Mouse (Mus musculus) embryonic facial prominence, embryonic 15.5 days (tissue): ENCODE data around the gene Cilp. TPM values are rescaled to one million over a fixed set of nuclear protein-coding genes. Genes with fewer than 3 reads are reported as not detected.
"Not testable (repeated sequence)": the region's sequence is repeated elsewhere in the genome, so short reads cannot be mapped to it uniquely, and the experiment has no call there.

Experiments
- ATAC-seq: fragments of 200-750 bp; cut with Nextera tagmentation; 2 replicates; pipeline ENCODE4 v1.8.0; 2017; ENCODE audit warnings: low read depth, moderate TSS enrichment; ENCODE audit not compliant: insufficient number of reproducible peaks, low FRiP score, low TSS enrichment
- H3K27ac ChIP-seq: fragments of 300-500 bp; sonication (generic); replicated peaks from 2 replicates; pipeline ENCODE4 v1.5.1; 2015; ENCODE audit warnings: mild to moderate bottlenecking, inconsistent platforms
- H3K27me3 ChIP-seq: fragments of 300-500 bp; sonication (generic); 2 replicates; pipeline ENCODE4 v1.6.1; 2015; ENCODE audit warnings: inconsistent platforms
- H3K36me3 ChIP-seq: fragments of 300-500 bp; sonication (generic); 2 replicates; pipeline ENCODE4 v1.6.1; 2015; ENCODE audit warnings: mild to moderate bottlenecking, inconsistent platforms
- H3K4me1 ChIP-seq: fragments of 300-500 bp; sonication (generic); 2 replicates; pipeline ENCODE4 v1.6.1; 2015; ENCODE audit warnings: inconsistent platforms
- H3K4me2 ChIP-seq: fragments of 300-500 bp; sonication (generic); replicated peaks from 2 replicates; pipeline ENCODE4 v1.6.1; 2015; ENCODE audit warnings: mild to moderate bottlenecking, inconsistent platforms
- H3K4me3 ChIP-seq: fragments of 300-500 bp; sonication (generic); replicated peaks from 2 replicates; pipeline ENCODE4 v1.5.1; 2015; ENCODE audit warnings: mild to moderate bottlenecking, inconsistent platforms
- H3K9ac ChIP-seq: fragments of 300-500 bp; sonication (generic); 2 replicates; pipeline ENCODE4 v1.6.1; 2015; ENCODE audit warnings: inconsistent platforms
- H3K9me3 ChIP-seq: fragments of 300-500 bp; sonication (generic); replicated peaks from 2 replicates; pipeline ENCODE4 v1.6.1; 2016; ENCODE audit warnings: inconsistent platforms
- WGBS: fragments of 180-500 bp; shearing (Covaris S2); methylation state at CpG from one replicate; pipeline ENCODE4 v1.1.7; 2015; 5-methylcytosine and 5-hydroxymethylcytosine counted together
- polyA plus RNA-seq: library from polyadenylated mRNA; unstranded; fragments of >200 nt; fragmentation: Nextera tagmentation; extraction: Ambion mirVana; gene quantifications from 2 replicates; pipeline ENCODE4 v1.2.1, GENCODE M21; 2015

Cilp gene
- 2.6 and 3.5 TPM in 2 replicates for polyA plus RNA-seq

- Histone ChIP-seq H3K4me3 (no peak within 1 kb of the TSS), H3K9me3 (no peaks in the 10 kb centered on the region), H3K9ac (no peak within 1 kb of the TSS), H3K36me3 (no peaks in the 10 kb centered on the region), H3K4me2 (no peak within 1 kb of the TSS), H3K4me1 (peaks cover 20% of the 10 kb centered on the region), H3K27me3 (no peaks in the 10 kb centered on the region), H3K27ac (no peak within 1 kb of the TSS)
- 37% methylated on average over 5 of the region's 5 CpGs for WGBS
- ATAC-seq = no peak
Observed at GRCm38 (mm10) chr9:65264959-65265358, at the start of gene Cilp. TSS of gene Cilp (plus strand) at chr9:65265180.

- Histone ChIP-seq H3K36me3 (no peaks in the 10 kb centered on the region), H3K9ac (peak overlapping the region; percentile 69), H3K9me3 (no peaks in the 10 kb centered on the region), H3K4me2 (peak overlapping the region; percentile 95), H3K27ac (peak overlapping the region; percentile 88), H3K4me3 (peak overlapping the region; percentile 74), H3K27me3 (no peaks in the 10 kb centered on the region), H3K4me1 (peaks cover 18% of the 10 kb centered on the region)
- no peak for ATAC-seq
- 9% methylated on average over 31 of the region's 31 CpGs for WGBS
Observed at GRCm38 (mm10) chr9:65215494-65216126, 49.4 kb upstream of the Cilp start.

GRCm38 (mm10) chr9:65216972-65217371, 48.0 kb upstream of the Cilp start:
- H3K36me3 ChIP-seq = no peaks in the 10 kb centered on the region
- no peaks in the 10 kb centered on the region for H3K9me3 ChIP-seq
- H3K9ac ChIP-seq = no peak overlapping the region
- no peak for ATAC-seq
- H3K4me2 ChIP-seq = no peak overlapping the region
- H3K4me1 ChIP-seq = peaks cover 20% of the 10 kb centered on the region
- H3K27me3 ChIP-seq = no peaks in the 10 kb centered on the region
- H3K4me3 ChIP-seq = no peak overlapping the region
- H3K27ac ChIP-seq = no peak overlapping the region
- WGBS = 48% methylated on average over 8 of the region's 8 CpGs

GRCm38 (mm10) chr9:65217661-65218060, 47.3 kb upstream of the Cilp start:
- H3K4me1 ChIP-seq = peaks cover 20% of the 10 kb centered on the region
- H3K9ac ChIP-seq = no peak overlapping the region
- H3K27me3 ChIP-seq = no peaks in the 10 kb centered on the region
- H3K9me3 ChIP-seq = no peaks in the 10 kb centered on the region
- no peak for ATAC-seq
- WGBS = 58% methylated on average over 6 of the region's 6 CpGs
- no peak overlapping the region for H3K27ac ChIP-seq
- no peak overlapping the region for H3K4me3 ChIP-seq
- H3K4me2 ChIP-seq = no peak overlapping the region
- H3K36me3 ChIP-seq = no peaks in the 10 kb centered on the region

GRCm38 (mm10) chr9:65218916-65219315, 46.1 kb upstream of the Cilp start:
- no peak for ATAC-seq
- H3K4me2 ChIP-seq = no peak overlapping the region
- H3K27ac ChIP-seq = no peak overlapping the region
- H3K36me3 ChIP-seq = no peaks in the 10 kb centered on the region
- H3K9me3 ChIP-seq = no peaks in the 10 kb centered on the region
- WGBS = 54% methylated on average over 1 of the region's 1 CpGs
- H3K4me3 ChIP-seq = no peak overlapping the region
- H3K27me3 ChIP-seq = no peaks in the 10 kb centered on the region
- H3K9ac ChIP-seq = no peak overlapping the region
- peaks cover 20% of the 10 kb centered on the region for H3K4me1 ChIP-seq

GRCm38 (mm10) chr9:65220398-65220797, 44.6 kb upstream of the Cilp start:
- not testable (repeated sequence) for H3K9me3 ChIP-seq, H3K36me3 ChIP-seq, H3K4me2 ChIP-seq, H3K27ac ChIP-seq, H3K4me3 ChIP-seq, H3K27me3 ChIP-seq, ATAC-seq, H3K9ac ChIP-seq
- 37% methylated on average over 3 of the region's 3 CpGs for WGBS
- H3K4me1 ChIP-seq = peaks cover 13% of the 10 kb centered on the region

GRCm38 (mm10) chr9:65223927-65224326, 41.1 kb upstream of the Cilp start:
- H3K9me3 ChIP-seq = no peaks in the 10 kb centered on the region
- no peak overlapping the region for H3K27ac ChIP-seq
- ATAC-seq = no peak
- no peaks in the 10 kb centered on the region for H3K36me3 ChIP-seq
- no peak overlapping the region for H3K9ac ChIP-seq
- H3K27me3 ChIP-seq = no peaks in the 10 kb centered on the region
- H3K4me1 ChIP-seq = 0 out of 2 replicates have a peak, but pooled peaks cover 5% of the 10 kb centered on the region
- H3K4me3 ChIP-seq = no peak overlapping the region
- H3K4me2 ChIP-seq = no peak overlapping the region
- WGBS = 70% methylated on average over 6 of the region's 6 CpGs

GRCm38 (mm10) chr9:65225795-65226194, 39.2 kb upstream of the Cilp start:
- ATAC-seq = no peak
- 30% methylated on average over 4 of the region's 4 CpGs for WGBS
- Histone ChIP-seq H3K4me3 (no peak overlapping the region), H3K27me3 (no peaks in the 10 kb centered on the region), H3K9me3 (no peaks in the 10 kb centered on the region), H3K4me2 (no peak overlapping the region), H3K4me1 (0 out of 2 replicates have a peak, but pooled peaks cover under 1% of the 10 kb centered on the region), H3K36me3 (peaks cover 7% of the 10 kb centered on the region; the same call in 1 of the 2 replicates), H3K27ac (no peak overlapping the region), H3K9ac (no peak overlapping the region)

GRCm38 (mm10) chr9:65230250-65230649, 34.7 kb upstream of the Cilp start:
- Histone ChIP-seq H3K27ac (no peak overlapping the region), H3K4me3 (no peak overlapping the region), H3K9me3 (no peaks in the 10 kb centered on the region), H3K4me2 (no peak overlapping the region), H3K4me1 (peaks cover 10% of the 10 kb centered on the region; the same call in 1 of the 2 replicates), H3K9ac (no peak overlapping the region), H3K27me3 (no peaks in the 10 kb centered on the region), H3K36me3 (peaks cover 7% of the 10 kb centered on the region; the same call in 1 of the 2 replicates)
- no peak for ATAC-seq
- WGBS = 75% methylated on average over 6 of the region's 6 CpGs

GRCm38 (mm10) chr9:65231284-65231683, 33.7 kb upstream of the Cilp start:
- H3K4me2 ChIP-seq = no peak overlapping the region
- peaks cover 10% of the 10 kb centered on the region; the same call in 1 of the 2 replicates for H3K4me1 ChIP-seq
- no peaks in the 10 kb centered on the region for H3K27me3 ChIP-seq
- no peak overlapping the region for H3K4me3 ChIP-seq
- no peak overlapping the region for H3K27ac ChIP-seq
- WGBS = 33% methylated on average over 8 of the region's 8 CpGs
- peaks cover 7% of the 10 kb centered on the region; the same call in 1 of the 2 replicates for H3K36me3 ChIP-seq
- ATAC-seq = no peak
- H3K9ac ChIP-seq = no peak overlapping the region
- H3K9me3 ChIP-seq = no peaks in the 10 kb centered on the region

- peaks cover 7% of the 10 kb centered on the region; the same call in 1 of the 2 replicates for H3K36me3 ChIP-seq
- H3K4me1 ChIP-seq = peaks cover 16% of the 10 kb centered on the region
- no peaks in the 10 kb centered on the region for H3K9me3 ChIP-seq
- H3K27me3 ChIP-seq = no peaks in the 10 kb centered on the region
- H3K4me2 ChIP-seq = no peak overlapping the region
- no peak overlapping the region for H3K27ac ChIP-seq
- H3K9ac ChIP-seq = no peak overlapping the region
- no peak for ATAC-seq
- WGBS = 84% methylated on average over 9 of the region's 9 CpGs
- no peak overlapping the region for H3K4me3 ChIP-seq
Observed at GRCm38 (mm10) chr9:65233243-65233985, 31.6 kb upstream of the Cilp start.
